Mouse (Mus musculus) stomach, embryonic 16.5 days (tissue): ENCODE measurements around the gene Hnf1a. TPM values are rescaled to one million over a fixed set of nuclear protein-coding genes. Genes with fewer than 3 reads are reported as not detected.
"Not testable (repeated sequence)": the region's sequence is repeated elsewhere in the genome, so short reads cannot be mapped to it uniquely, and the experiment has no call there.

Source experiments
- ATAC-seq: fragments of 200-750 bp; cut with Nextera tagmentation; 2 replicates; pipeline ENCODE4 v1.8.0; 2017; ENCODE audit warnings: moderate number of reproducible peaks, moderate TSS enrichment; ENCODE audit not compliant: insufficient read depth, low FRiP score
- H3K27ac ChIP-seq: fragments of 300-500 bp; sonication (generic); 2 replicates; pipeline ENCODE4 v1.5.1; 2014; ENCODE audit warnings: low read length
- H3K27me3 ChIP-seq: fragments of 300-500 bp; sonication (generic); 2 replicates; pipeline ENCODE4 v1.6.1; 2014; ENCODE audit warnings: low read length, control low read depth, mixed read lengths; ENCODE audit not compliant: control insufficient read depth, insufficient read depth
- H3K36me3 ChIP-seq: fragments of 300-500 bp; sonication (generic); 2 replicates; pipeline ENCODE4 v1.6.1; 2014; ENCODE audit warnings: low read length; ENCODE audit not compliant: control insufficient read depth, insufficient read depth
- H3K4me1 ChIP-seq: fragments of 300-500 bp; sonication (generic); 2 replicates; pipeline ENCODE4 v1.6.1; 2014; ENCODE audit warnings: low read length, control low read depth, mixed read lengths; ENCODE audit not compliant: control insufficient read depth, insufficient read depth
- H3K4me2 ChIP-seq: fragments of 300-500 bp; sonication (generic); 2 replicates; pipeline ENCODE4 v1.6.1; 2014; ENCODE audit warnings: low read depth, low read length, mixed read lengths
- H3K4me3 ChIP-seq: fragments of 300-500 bp; sonication (generic); replicated peaks from 2 replicates; pipeline ENCODE4 v1.5.1; 2014; ENCODE audit warnings: mild to moderate bottlenecking, low read length
- H3K9ac ChIP-seq: fragments of 300-500 bp; sonication (generic); 2 replicates; pipeline ENCODE4 v1.6.1; 2014; ENCODE audit warnings: low read length
- H3K9me3 ChIP-seq: fragments of 300-500 bp; sonication (generic); replicated peaks from 2 replicates; pipeline ENCODE4 v1.6.1; 2016; ENCODE audit warnings: low read length, control low read depth; ENCODE audit not compliant: control insufficient read depth
- WGBS: fragments of 180-500 bp; shearing (Covaris S2); extraction: QIAGEN DNeasy Blood & Tissue Kit; methylation state at CpG from one replicate; pipeline ENCODE4 v1.1.7; 2014; 5-methylcytosine and 5-hydroxymethylcytosine counted together
- polyA plus RNA-seq: library from polyadenylated mRNA; unstranded; fragments of >200 nt; fragmentation: Nextera tagmentation; extraction: Ambion mirVana; gene quantifications from 2 replicates; pipeline ENCODE4 v1.2.1, GENCODE M21; 2015

The Hnf1a gene
- polyA plus RNA-seq, 1 experiment from 2014 or later: 9.8 TPM

DNA sequence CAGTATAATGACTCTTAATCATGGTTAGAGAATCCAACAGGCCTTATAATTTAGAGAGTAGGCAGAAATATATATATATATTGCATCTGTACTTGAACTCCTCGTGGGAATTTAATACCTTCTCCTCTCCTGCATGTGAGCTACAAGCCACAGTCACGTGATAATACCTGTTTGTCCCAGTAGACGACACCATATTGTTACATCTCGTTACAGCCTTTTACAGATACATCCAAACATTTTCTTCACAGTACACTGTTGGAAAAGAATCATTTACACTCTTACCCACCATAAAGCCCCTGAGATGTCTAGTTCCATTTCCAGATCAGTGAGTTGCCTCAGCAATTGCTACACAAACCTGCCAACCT, 28.1 kb downstream of the Hnf1a start:
- no peak for ATAC-seq
- Histone ChIP-seq H3K9me3 (no peaks in the 10 kb centered on the region), H3K4me3 (peak overlapping the region; percentile 82), H3K27me3 (no peaks in the 10 kb centered on the region), H3K9ac (peak overlapping the region; percentile 89), H3K4me1 (peaks cover 7% of the 10 kb centered on the region), H3K36me3 (peaks cover 3% of the 10 kb centered on the region; the same call in 1 of the 2 replicates), H3K4me2 (peak overlapping the region; percentile 82), H3K27ac (peak overlapping the region; percentile 76; the same call in 1 of the 2 replicates)
- 37% methylated on average over 4 of the region's 4 CpGs for WGBS

- no peaks in the 10 kb centered on the region for H3K27me3 ChIP-seq
- H3K4me3 ChIP-seq: peak within 1 kb of the TSS; percentile 82
- peak; percentile 93 for ATAC-seq
- peak within 1 kb of the TSS; percentile 82 for H3K4me2 ChIP-seq
- peak within 1 kb of the TSS; percentile 76 for H3K27ac ChIP-seq
- peaks cover 7% of the 10 kb centered on the region for H3K4me1 ChIP-seq
- peak within 1 kb of the TSS; percentile 89 for H3K9ac ChIP-seq
- H3K36me3 ChIP-seq: no peaks in the 10 kb centered on the region
- WGBS: under 1% methylated on average over 39 of the region's 39 CpGs
- no peaks in the 10 kb centered on the region for H3K9me3 ChIP-seq
Observed at GRCm38 (mm10) chr5:114942074-114942765, 28.7 kb downstream of the Hnf1a start, which contains the start of gene 2210016L21Rik. Gene 2210016L21Rik, plus strand, starts transcription at chr5:114942158.

GRCm38 (mm10) chr5:114941138-114941537, 29.8 kb downstream of the Hnf1a start:
- not testable (repeated sequence) for H3K4me2 ChIP-seq, H3K9me3 ChIP-seq, H3K4me1 ChIP-seq, H3K27ac ChIP-seq, H3K9ac ChIP-seq, ATAC-seq, H3K27me3 ChIP-seq, H3K4me3 ChIP-seq, H3K36me3 ChIP-seq
- WGBS: 55% methylated on average over 3 of the region's 3 CpGs

- no peak overlapping the region for H3K9ac ChIP-seq
- H3K27me3 ChIP-seq: no peaks in the 10 kb centered on the region
- 23% methylated on average over 3 of the region's 3 CpGs for WGBS
- H3K4me2 ChIP-seq: no peak overlapping the region
- no peak for ATAC-seq
- H3K4me3 ChIP-seq: no peak overlapping the region
- H3K9me3 ChIP-seq: no peaks in the 10 kb centered on the region
- no peaks in the 10 kb centered on the region for H3K4me1 ChIP-seq
- H3K36me3 ChIP-seq: no peaks in the 10 kb centered on the region
- H3K27ac ChIP-seq: no peak overlapping the region
Observed at GRCm38 (mm10) chr5:114935838-114936237, 35.1 kb downstream of the Hnf1a start.

GRCm38 (mm10) chr5:114933206-114933605, 37.7 kb downstream of the Hnf1a start:
- no peak overlapping the region for H3K27ac ChIP-seq
- H3K4me2 ChIP-seq: no peak overlapping the region
- H3K4me3 ChIP-seq: no peak overlapping the region

DNA sequence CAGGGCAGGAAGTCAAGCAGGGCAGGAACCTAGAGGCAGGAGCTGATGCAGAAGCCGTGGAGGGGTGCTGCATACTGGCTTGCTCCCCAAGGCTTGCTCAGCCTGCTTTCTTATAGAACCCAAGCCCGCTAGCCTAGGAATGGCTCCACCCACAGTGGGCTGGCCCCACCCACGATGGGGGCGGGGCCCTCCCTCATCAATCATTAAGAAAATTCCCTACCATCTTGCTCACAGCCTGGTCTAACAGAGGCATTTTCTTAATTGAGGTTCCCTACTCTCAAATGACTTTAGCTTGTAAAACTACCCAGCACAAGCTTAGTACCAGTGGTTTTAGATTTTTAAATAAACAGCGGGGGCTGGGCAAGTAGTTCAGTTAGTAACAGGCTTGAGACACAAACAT, 39.3 kb downstream of the Hnf1a start:
- Histone ChIP-seq H3K27me3 (no peaks in the 10 kb centered on the region), H3K9ac (no peak overlapping the region), H3K4me1 (no peaks in the 10 kb centered on the region), H3K27ac (no peak overlapping the region), H3K4me3 (no peak overlapping the region), H3K9me3 (no peaks in the 10 kb centered on the region), H3K36me3 (no peaks in the 10 kb centered on the region), H3K4me2 (no peak overlapping the region)
- WGBS: 57% methylated on average over 5 of the region's 5 CpGs
- no peak for ATAC-seq

More at GRCm38 (mm10) chr5:114933206-114933605, 37.7 kb downstream of the Hnf1a start:
- 82% methylated on average over 8 of the region's 8 CpGs for WGBS
- Histone ChIP-seq H3K36me3 (no peaks in the 10 kb centered on the region), H3K9me3 (no peaks in the 10 kb centered on the region), H3K4me1 (no peaks in the 10 kb centered on the region), H3K9ac (no peak overlapping the region), H3K27me3 (no peaks in the 10 kb centered on the region)
- ATAC-seq: no peak

DNA sequence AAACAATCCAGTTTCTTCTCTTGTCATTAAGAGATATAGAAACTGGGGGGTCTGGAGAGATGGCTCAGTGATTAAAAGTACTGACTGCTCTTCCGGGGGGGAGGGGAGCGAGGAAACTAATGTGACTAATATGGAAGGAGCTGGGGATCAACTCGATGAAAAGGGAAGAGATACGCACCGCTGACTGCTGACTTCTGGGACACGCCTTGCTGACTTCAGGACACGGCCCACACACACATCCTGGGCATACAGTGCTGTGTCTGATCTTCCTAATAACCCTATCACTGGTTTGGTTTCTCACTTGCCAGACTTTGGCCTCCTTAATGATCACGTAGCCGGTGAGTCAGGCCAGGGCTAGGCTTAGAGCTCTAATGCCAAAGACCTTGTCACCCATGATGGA, 44.1 kb downstream of the Hnf1a start:
- Histone ChIP-seq H3K27me3 (no peaks in the 10 kb centered on the region), H3K27ac (no peak overlapping the region), H3K4me3 (no peak overlapping the region), H3K9me3 (no peaks in the 10 kb centered on the region), H3K4me1 (0 out of 2 replicates have a peak, but pooled peaks cover 4% of the 10 kb centered on the region), H3K36me3 (no peaks in the 10 kb centered on the region), H3K9ac (no peak overlapping the region), H3K4me2 (no peak overlapping the region)
- ATAC-seq: no peak
- WGBS: 85% methylated on average over 9 of the region's 9 CpGs

GRCm38 (mm10) chr5:114926153-114926684, 44.7 kb downstream of the Hnf1a start:
- Histone ChIP-seq H3K9ac (no peak overlapping the region), H3K4me3 (no peak overlapping the region), H3K9me3 (no peaks in the 10 kb centered on the region), H3K27ac (no peak overlapping the region), H3K36me3 (no peaks in the 10 kb centered on the region), H3K4me2 (no peak overlapping the region), H3K4me1 (0 out of 2 replicates have a peak, but pooled peaks cover 4% of the 10 kb centered on the region), H3K27me3 (no peaks in the 10 kb centered on the region)
- WGBS: 72% methylated on average over 1 of the region's 1 CpGs
- no peak for ATAC-seq

DNA sequence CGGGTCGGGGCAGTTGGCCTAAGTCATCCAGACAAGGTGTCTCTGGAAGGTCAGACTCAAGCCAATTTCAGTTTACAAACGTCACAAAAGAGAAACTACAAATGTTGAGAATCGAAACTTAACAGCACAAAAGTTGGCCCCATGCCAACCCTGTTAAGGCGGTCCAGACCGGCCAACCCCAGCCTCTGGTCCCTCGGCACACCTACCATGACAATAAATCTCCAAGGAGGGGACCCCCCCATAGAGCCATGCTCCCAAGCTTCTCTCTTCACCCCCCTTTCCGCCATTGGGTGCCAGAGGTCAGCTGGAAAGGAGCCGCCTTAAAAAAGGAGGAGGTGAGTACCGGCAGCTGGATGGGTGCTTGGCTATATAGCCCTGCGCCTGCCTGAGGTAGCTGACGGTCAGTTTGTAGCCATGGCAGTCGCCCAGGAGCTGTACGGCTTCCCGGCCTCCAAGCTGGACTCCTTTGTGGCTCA, 47.9 kb downstream of the Hnf1a start, which contains the start of gene Oasl1:
Oasl1 (plus strand) TSS at position 243 of the 476 bp plus-strand sequence.
- no peaks in the 10 kb centered on the region for H3K9me3 ChIP-seq
- ATAC-seq: 0 out of 2 replicates have a peak, but pooled peaks have one; percentile 54
- peak within 1 kb of the TSS; percentile 42 for H3K4me3 ChIP-seq
- no peaks in the 10 kb centered on the region for H3K27me3 ChIP-seq
- 0 out of 2 replicates have a peak, but pooled peaks cover 4% of the 10 kb centered on the region for H3K4me1 ChIP-seq
- peak within 1 kb of the TSS; percentile 8; the same call in 1 of the 2 replicates for H3K27ac ChIP-seq
- H3K4me2 ChIP-seq: peak within 1 kb of the TSS; percentile 57
- H3K9ac ChIP-seq: peak within 1 kb of the TSS; percentile 60
- no peaks in the 10 kb centered on the region for H3K36me3 ChIP-seq
- 14% methylated on average over 15 of the region's 15 CpGs for WGBS
